Mouse (Mus musculus): Measurements from ENCODE around the gene Clmp.

DNA sequence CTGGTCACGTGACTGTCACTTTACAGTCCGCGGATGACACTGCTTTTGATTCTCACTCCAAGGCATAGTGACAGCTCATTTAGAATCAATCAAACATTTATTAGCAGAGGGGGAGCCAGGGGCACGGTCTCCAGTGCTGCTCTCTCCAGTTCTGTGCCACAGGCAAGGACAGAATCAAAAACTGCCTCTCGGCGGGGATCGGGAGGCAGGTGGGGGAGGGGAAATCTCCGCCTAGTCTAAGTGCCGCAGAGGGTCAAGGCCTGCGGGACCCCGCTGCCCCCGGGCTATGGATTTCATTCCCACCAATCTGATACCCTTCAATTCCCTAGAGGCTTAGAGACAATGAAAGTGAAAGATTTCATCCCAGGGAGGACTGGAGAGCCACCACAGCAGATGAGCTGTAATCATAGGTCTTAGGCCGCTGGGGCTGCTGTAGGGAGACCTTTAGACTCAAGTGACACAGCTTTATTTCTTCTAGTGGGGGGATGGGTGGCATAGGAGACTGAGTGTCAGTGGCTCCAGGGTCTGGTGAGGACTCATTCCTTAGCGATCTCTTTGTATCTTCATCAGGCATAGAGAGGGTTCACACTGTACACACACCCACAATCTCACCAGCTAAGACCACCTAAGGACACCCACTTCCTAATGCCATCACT lies 47.2 kb upstream of the Clmp start:
- TF ChIP-seq USF1 (IDR thresholded peaks at IDR 0.05; ENCODE audit: low read depth) = no peak
- no peak for TF ChIP-seq MYOD1 (IDR thresholded peaks at IDR 0.05; ENCODE audit: control insufficient read depth in 1 of 3, insufficient read length in 2 of 3, low read depth in 2 of 3)
- TF ChIP-seq POLR2A (IDR thresholded peaks at IDR 0.05; ENCODE audit: insufficient read length, low read depth) = no peak
- TF ChIP-seq REST (IDR thresholded peaks at IDR 0.05; ENCODE audit: insufficient read depth, insufficient read length) = no peak
- TF ChIP-seq MYOG (IDR thresholded peaks at IDR 0.05; ENCODE audit: control insufficient read depth in 1 of 3, insufficient read depth in 1 of 3, insufficient read length in 2 of 3, low read depth in 2 of 3) = no peak
- no peak for TF ChIP-seq TCF12 (IDR thresholded peaks at IDR 0.05; ENCODE audit: insufficient read depth, poor library complexity, severe bottlenecking)
- no peak for TF ChIP-seq POLR2AphosphoS2 (IDR thresholded peaks at IDR 0.05; ENCODE audit: insufficient read length, low read depth)
- TF ChIP-seq E2F4 (IDR thresholded peaks at IDR 0.05; ENCODE audit: insufficient read depth) = no peak
- no peak for TF ChIP-seq MAX (IDR thresholded peaks at IDR 0.05; ENCODE audit: low read depth)
- no peak for TF ChIP-seq CEBPB (IDR thresholded peaks at IDR 0.05; ENCODE audit: insufficient read depth, poor library complexity, severe bottlenecking)

All from myocyte (in vitro differentiated cells).